Mouse (Mus musculus): ENCODE measurements around the gene Gal3st2c.

- TF ChIP-seq CTCF (IDR thresholded peaks at IDR 0.05; ENCODE audit: borderline replicate concordance, insufficient read depth, low read depth, low read length) (no peak), POLR2A (IDR thresholded peaks at IDR 0.05; ENCODE audit: borderline replicate concordance, insufficient read depth, low read length) (no peak)
These were observed 42.8 kb downstream of the Gal3st2c start for GRCm38 (mm10) chr1:94033075-94033602.
